Mouse (Mus musculus) testis, adult 2 months (tissue): ENCODE measurements around the gene Nudt13.

Experiments used
- CTCF ChIP-seq: fragments of 200-500 bp; IDR thresholded peaks from 2 replicates; pipeline ENCODE4 v1.5.1; 2012; ENCODE audit warnings: low read depth, mild to moderate bottlenecking, inconsistent platforms, low read length, moderate library complexity; ENCODE audit not compliant: control insufficient read depth, insufficient read depth, insufficient replicate concordance
- POLR2A ChIP-seq: fragments of 200-500 bp; IDR thresholded peaks from 2 replicates; pipeline ENCODE4 v1.6.1; 2012; ENCODE audit warnings: low read depth, mild to moderate bottlenecking, inconsistent platforms, low read length, moderate library complexity; ENCODE audit not compliant: control insufficient read depth

- TF ChIP-seq CTCF (no peak), POLR2A (no peak)
Measured at GRCm38 (mm10) chr14:20324196-20324595, 29.7 kb downstream of the Nudt13 start.
